Mouse (Mus musculus) adrenal gland, adult 10 weeks (tissue): ENCODE results near the gene Asphd1. TPM values are rescaled to one million over a fixed set of nuclear protein-coding genes. Genes with fewer than 3 reads are reported as not detected.

Experiments used
- polyA plus RNA-seq: library from polyadenylated mRNA; stranded (reverse); fragments of 350-450 nt; fragmentation: Illumina TruSeq; extraction: RNeasy Lipid Tissue Mini Kit (QIAGEN cat#74804); gene quantifications from one replicate; pipeline ENCODE4 v1.2.3, GENCODE M21; 2014; ENCODE audit warnings: low read depth, low replicate concordance

Asphd1 gene
- not detected for polyA plus RNA-seq

DNA sequence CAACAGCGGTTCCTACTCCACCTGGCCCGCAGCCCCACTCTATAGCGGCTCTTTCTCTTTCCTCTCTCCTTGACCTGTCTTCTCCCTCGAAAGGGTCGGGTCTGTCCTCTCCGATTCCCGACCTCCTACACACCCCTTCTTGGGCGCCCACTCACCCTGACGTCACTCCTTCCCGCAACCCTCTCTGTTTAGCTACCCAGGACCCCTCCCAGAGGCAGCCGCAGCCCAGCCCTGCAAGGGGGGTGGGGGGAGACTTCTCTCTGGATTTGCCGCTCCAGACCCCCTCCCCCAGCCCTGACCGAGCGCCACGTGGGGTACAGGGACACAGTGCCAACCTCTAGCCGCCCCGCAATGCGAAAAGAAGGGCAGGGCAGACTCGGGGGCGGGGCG is at the start of gene Asphd1:
Asphd1 (minus strand) TSS at position 180 of the 390 bp plus-strand sequence.

DNA sequence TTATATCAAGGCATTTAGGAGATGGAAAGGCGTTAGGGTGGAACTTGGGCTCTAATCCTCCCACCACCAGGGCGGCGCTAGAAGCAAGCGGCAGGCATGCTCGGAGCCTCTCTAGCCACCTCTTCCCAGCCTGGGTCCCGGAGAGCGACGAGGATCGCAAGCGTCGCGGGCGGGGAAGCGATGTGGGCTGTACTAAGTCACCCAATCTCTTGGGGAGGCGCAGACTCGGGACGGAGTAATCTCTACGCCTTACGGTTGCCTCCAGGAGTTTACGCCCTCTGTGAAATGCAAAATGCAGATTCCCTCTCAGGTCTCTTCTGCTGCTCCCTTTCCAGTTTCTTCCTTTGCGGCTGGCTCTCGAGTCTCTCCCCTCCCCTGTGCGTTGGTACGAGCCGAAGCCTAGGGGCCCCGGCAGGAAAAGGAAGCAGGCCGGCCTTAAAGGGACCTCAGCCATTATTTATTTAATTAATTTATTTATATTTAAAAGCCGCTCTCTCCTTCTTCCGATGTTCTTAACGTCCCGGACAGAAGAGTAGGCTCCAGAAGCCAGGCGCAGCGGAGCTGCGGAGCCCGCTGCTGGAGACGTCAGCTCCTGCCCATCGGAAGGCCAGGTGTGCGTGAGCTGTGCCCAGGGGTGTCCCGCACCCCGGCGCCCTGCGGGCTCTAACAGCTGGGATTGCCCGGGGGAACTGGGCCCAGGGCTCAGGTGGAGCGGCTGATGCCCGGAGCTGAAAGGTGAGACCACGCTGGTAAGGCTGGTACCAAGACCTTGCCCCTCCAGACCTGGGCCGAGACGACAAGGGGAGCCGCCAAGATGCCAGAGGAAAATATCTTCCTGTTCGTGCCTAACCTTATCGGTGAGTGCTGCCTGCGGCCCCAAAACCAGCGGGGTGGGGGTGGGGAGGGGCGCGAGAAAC is 26.8 kb upstream of the Asphd1 start, which contains the start of gene Cdiptos:
Cdiptos (minus strand) TSS at position 149 of the 917 bp plus-strand sequence.

DNA sequence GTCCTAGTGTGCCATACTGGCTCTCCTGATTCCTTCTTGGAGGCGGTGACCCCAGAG is 26.3 kb upstream of the Asphd1 start, which contains the start of gene Cdipt:
Cdipt (plus strand) TSS at position 22 of the 57 bp plus-strand sequence.

DNA sequence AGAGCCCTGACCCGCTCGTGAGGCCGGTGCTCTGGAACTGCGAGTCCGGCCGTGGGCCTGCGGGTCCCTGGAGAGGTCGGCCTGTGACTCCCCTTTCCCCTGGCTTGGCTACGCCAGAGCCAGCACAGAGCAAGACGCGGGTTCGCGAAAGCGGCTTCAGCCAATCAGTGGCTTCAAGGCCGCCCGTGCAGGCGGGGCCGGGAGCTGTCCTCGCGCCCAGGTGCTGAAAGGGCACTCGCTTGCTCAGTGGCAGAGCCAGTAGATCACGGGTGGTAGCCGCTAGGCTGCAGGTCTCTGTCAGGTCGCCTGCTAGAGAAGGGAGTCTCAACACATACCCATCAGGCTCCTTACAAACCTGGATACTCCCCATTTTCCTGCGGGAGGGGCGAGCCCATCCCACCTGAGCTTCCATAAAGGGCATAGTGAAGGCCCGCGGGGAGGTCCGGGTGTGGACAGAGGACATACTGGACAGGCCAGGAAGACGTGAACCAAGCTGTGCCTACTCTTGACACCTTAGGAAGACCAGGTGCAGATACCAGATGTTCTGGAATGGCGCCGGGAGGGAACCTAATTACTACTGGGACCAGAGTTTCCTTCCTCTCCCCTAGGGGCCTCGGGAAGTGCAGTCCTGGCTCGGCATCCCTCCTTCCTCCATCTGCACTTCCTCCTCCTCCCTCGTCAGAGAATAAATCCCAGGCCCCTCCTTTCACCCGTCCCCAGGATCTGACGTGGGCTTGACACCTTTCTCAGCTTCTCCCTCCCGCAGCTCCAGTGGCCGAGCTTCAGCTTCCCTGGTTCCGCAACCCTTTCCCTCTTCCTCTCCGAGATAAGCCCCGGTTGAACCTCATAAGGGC is 638 bp upstream of the Asphd1 start, which contains the start of gene Sez6l2:
Sez6l2 (plus strand) TSS at position 771 of the 854 bp plus-strand sequence.

GRCm38 (mm10) chr7:126928384-126929037 is 20.9 kb downstream of the Asphd1 start, which contains the start of gene Kctd13:
Kctd13 (plus strand) TSS chr7:126928879.

GRCm38 (mm10) chr7:126922624-126923060 is 26.7 kb downstream of the Asphd1 start, which contains the start of gene Tmem219:
Tmem219 (minus strand) TSS chr7:126922917.

Other genes starting within 250 kb of the Asphd1 start
- 3.2 TPM for gene Coro1a, start 241.8 kb downstream of the Asphd1 start, polyA plus RNA-seq
- gene Mapk3, start 190.0 kb downstream of the Asphd1 start, polyA plus RNA-seq = 30.8 TPM
- gene Gdpd3, start 183.2 kb downstream of the Asphd1 start, polyA plus RNA-seq = not detected
- 12.0 TPM for gene Ypel3, start 172.6 kb downstream of the Asphd1 start, polyA plus RNA-seq
- not detected for gene Tbx6, start 168.1 kb downstream of the Asphd1 start, polyA plus RNA-seq
- 28.4 TPM for gene Ppp4c, start 157.1 kb downstream of the Asphd1 start, polyA plus RNA-seq
- not detected for gene Fam57b, start 151.9 kb downstream of the Asphd1 start, polyA plus RNA-seq
- gene 4930451I11Rik, start 117.9 kb downstream of the Asphd1 start, polyA plus RNA-seq = not detected
- not detected for gene Doc2a, start 102.2 kb downstream of the Asphd1 start, polyA plus RNA-seq
- gene Hirip3, start 87.6 kb downstream of the Asphd1 start, polyA plus RNA-seq = 10.9 TPM
- 13.4 TPM for gene Ino80e, start 87.2 kb downstream of the Asphd1 start, polyA plus RNA-seq
- gene Taok2, start 64.9 kb downstream of the Asphd1 start, polyA plus RNA-seq = 9.9 TPM
- gene Tmem219, start 26.7 kb downstream of the Asphd1 start, polyA plus RNA-seq = 8.8 TPM
- gene Kctd13, start 20.7 kb downstream of the Asphd1 start, polyA plus RNA-seq = 3.4 TPM
- gene Sez6l2, start 981 bp upstream of the Asphd1 start, polyA plus RNA-seq = 39.4 TPM
- gene Cdipt, start 26.3 kb upstream of the Asphd1 start, polyA plus RNA-seq = 18.4 TPM
- 2.0 TPM for gene Cdiptos, start 26.5 kb upstream of the Asphd1 start, polyA plus RNA-seq
- 2.0 TPM for gene Mvp, start 65.0 kb upstream of the Asphd1 start, polyA plus RNA-seq
- not detected for gene Pagr1b, start 66.9 kb upstream of the Asphd1 start, polyA plus RNA-seq
- not detected for gene Pagr1a, start 67.8 kb upstream of the Asphd1 start, polyA plus RNA-seq
- 0.52 TPM for gene Gm42742, start 71.5 kb upstream of the Asphd1 start, polyA plus RNA-seq
- not detected for gene Prrt2, start 71.6 kb upstream of the Asphd1 start, polyA plus RNA-seq
- gene Maz, start 77.5 kb upstream of the Asphd1 start, polyA plus RNA-seq = 19.4 TPM
- gene Kif22, start 92.9 kb upstream of the Asphd1 start, polyA plus RNA-seq = 1.9 TPM
- gene Zg16, start 137.7 kb upstream of the Asphd1 start, polyA plus RNA-seq = 1.6 TPM
- gene AI467606, start 141.8 kb upstream of the Asphd1 start, polyA plus RNA-seq = 0.52 TPM
- gene Qprt, start 172.6 kb upstream of the Asphd1 start, polyA plus RNA-seq = 0.29 TPM
- 0.52 TPM for gene Spn, start 188.2 kb upstream of the Asphd1 start, polyA plus RNA-seq
- gene Cd2bp2, start 246.5 kb upstream of the Asphd1 start, polyA plus RNA-seq = 14.8 TPM